In genomic region chr17:24488662-24489264, GRCm38 (mm10) we compare ENCODE assay signal across 8 mouse cellular contexts. TPM values are rescaled to one million over a fixed set of nuclear protein-coding genes. Genes with fewer than 3 reads are reported as not detected.
A peak's percentile ranks its signal among the peaks of the same experiment; 100 is the strongest.
DNase-seq lines count a peak whose midpoint lies in the region; ATAC-seq lines count a peak whose summit lies in the region.

No protein-coding gene starts in this region.

- H3K9me3 ChIP-seq in embryonic facial prominence, embryonic 14.5 days (ENCODE audit: control insufficient read depth, low read length) = no peaks in the 10 kb centered on the region
- H3K9me3 ChIP-seq in hindbrain, embryonic 16.5 days (ENCODE audit: control insufficient read depth, low read length) = no peaks in the 10 kb centered on the region
- no peaks in the 10 kb centered on the region for H3K9me3 ChIP-seq in stomach, embryonic 14.5 days (ENCODE audit: control insufficient read depth, low read depth, low read length)

- H3K27ac ChIP-seq in embryonic facial prominence, embryonic 14.5 days (replicated peaks; ENCODE audit: low read depth, low read length) = peak overlapping the region; percentile 61; the same call in 1 of the 2 replicates
- peak overlapping the region; percentile 94 for H3K27ac ChIP-seq in hindbrain, embryonic 16.5 days (ENCODE audit: low read depth, low read length)
- H3K27ac ChIP-seq in stomach, embryonic 14.5 days (ENCODE audit: low read length) = 0 out of 2 replicates have a peak overlapping the region, but pooled peaks have one; percentile 33

- H3K4me1 ChIP-seq in embryonic facial prominence, embryonic 14.5 days (ENCODE audit: control insufficient read depth, insufficient read depth, low read length) = peaks cover 4% of the 10 kb centered on the region; the same call in 1 of the 2 replicates
- peaks cover 29% of the 10 kb centered on the region for H3K4me1 ChIP-seq in hindbrain, embryonic 16.5 days (ENCODE audit: control insufficient read depth, insufficient read depth, low read depth, low read length)
- H3K4me1 ChIP-seq in stomach, embryonic 14.5 days (ENCODE audit: control insufficient read depth, insufficient read depth, low read length) = peaks cover 15% of the 10 kb centered on the region

- H3K4me2 ChIP-seq in embryonic facial prominence, embryonic 14.5 days (ENCODE audit: low read depth, low read length) = peak overlapping the region; percentile 96
- peak overlapping the region; percentile 83 for H3K4me2 ChIP-seq in hindbrain, embryonic 16.5 days (ENCODE audit: low read length)
- H3K4me2 ChIP-seq in stomach, embryonic 14.5 days (replicated peaks; ENCODE audit: low read depth, low read length) = peak overlapping the region; percentile 99

- peak; percentile 41 to 60 for DNase-seq in left cerebral cortex, adult 18-20 months (ENCODE audit: low spot score in 2 of 2)
- DNase-seq in left cerebral cortex, adult 9 months (ENCODE audit: low spot score in 2 of 2) = no peak
- DNase-seq in adrenal gland, postnatal 25 days = peak; percentile 54
- DNase-seq in embryonic facial prominence, embryonic 14.5 days (ENCODE audit: low spot score) = peak; percentile 35
- peak; percentile 32 for DNase-seq in lung, postnatal 10 days
- DNase-seq in gastrocnemius, postnatal 25 days = no peak

- 0% methylated on average over 8 of the region's 81 CpGs for WGBS in embryonic facial prominence, embryonic 14.5 days
- WGBS in hindbrain, embryonic 16.5 days = under 1% methylated on average over 48 of the region's 81 CpGs
- WGBS in stomach, embryonic 14.5 days = under 1% methylated on average over 65 of the region's 81 CpGs

- H3K36me3 ChIP-seq in embryonic facial prominence, embryonic 14.5 days (ENCODE audit: control insufficient read depth, insufficient read depth, low read length) = no peaks in the 10 kb centered on the region
- H3K36me3 ChIP-seq in hindbrain, embryonic 16.5 days (ENCODE audit: control insufficient read depth, insufficient read depth, low read length) = no peaks in the 10 kb centered on the region
- H3K36me3 ChIP-seq in stomach, embryonic 14.5 days (ENCODE audit: control insufficient read depth, insufficient read depth, low read length) = no peaks in the 10 kb centered on the region

- peak; percentile 76 for ATAC-seq in embryonic facial prominence, embryonic 14.5 days (ENCODE audit: low read depth)
- ATAC-seq in hindbrain, embryonic 16.5 days = peak; percentile 76
- ATAC-seq in stomach, embryonic 14.5 days (ENCODE audit: insufficient number of reproducible peaks, insufficient read depth, low FRiP score, low read depth) = peak; percentile 70

- peak overlapping the region; percentile 74 for H3K4me3 ChIP-seq in embryonic facial prominence, embryonic 14.5 days (ENCODE audit: low read depth, low read length)
- H3K4me3 ChIP-seq in hindbrain, embryonic 16.5 days (ENCODE audit: low read length) = peak overlapping the region; percentile 69
- H3K4me3 ChIP-seq in stomach, embryonic 14.5 days (ENCODE audit: low read depth, low read length) = peak overlapping the region; percentile 79

- H3K9ac ChIP-seq in embryonic facial prominence, embryonic 14.5 days (ENCODE audit: low read depth, low read length) = peak overlapping the region; percentile 80
- H3K9ac ChIP-seq in hindbrain, embryonic 16.5 days (ENCODE audit: low read depth, low read length) = peak overlapping the region; percentile 84
- H3K9ac ChIP-seq in stomach, embryonic 14.5 days (replicated peaks; ENCODE audit: low read depth, low read length) = peak overlapping the region; percentile 51

- H3K27me3 ChIP-seq in embryonic facial prominence, embryonic 14.5 days (replicated peaks; ENCODE audit: control insufficient read depth, insufficient read depth, low read length) = peaks cover 26% of the 10 kb centered on the region
- no peaks in the 10 kb centered on the region for H3K27me3 ChIP-seq in hindbrain, embryonic 16.5 days (replicated peaks; ENCODE audit: control insufficient read depth, insufficient read depth, low read length)
- no peaks in the 10 kb centered on the region for H3K27me3 ChIP-seq in stomach, embryonic 14.5 days (ENCODE audit: control insufficient read depth, insufficient read depth, low read length)

RNA-seq across cellular contexts. Expression of gene Caskin1, which starts 0.4 kb away (rescaled TPM):
- total RNA-seq in left cerebral cortex, adult 18-20 months (2021) = 100 to 1,000 TPM; 123 to 129 TPM
- 26.2 and 60.8 TPM in 2 replicates for total RNA-seq in adrenal gland, postnatal 25 days (2021)
- 2.9 and 3.7 TPM in 2 replicates for polyA plus RNA-seq in embryonic facial prominence, embryonic 14.5 days (2014; fragmentation: Nextera tagmentation; extraction: Ambion mirVana)
- 43.6 and 44.6 TPM in 2 replicates for polyA plus RNA-seq in hindbrain, embryonic 16.5 days (2015; fragmentation: Nextera tagmentation; extraction: Ambion mirVana)
- 2.7 and 3.8 TPM in 2 replicates for polyA plus RNA-seq in stomach, embryonic 14.5 days (2014; fragmentation: Nextera tagmentation; extraction: Ambion mirVana)
- total RNA-seq in gastrocnemius, postnatal 25 days (2021) = under 1 TPM; 0.10 to 0.11 TPM

RNA-seq across cellular contexts. Expression of gene Mlst8, which starts 9.9 kb away (rescaled TPM):
- 10 to 100 TPM; 34.9 to 35.3 TPM for total RNA-seq in left cerebral cortex, adult 18-20 months (2021)
- total RNA-seq in adrenal gland, postnatal 25 days (2021) = 29.7 and 37.3 TPM in 2 replicates
- 21.7 and 23.7 TPM in 2 replicates for polyA plus RNA-seq in embryonic facial prominence, embryonic 14.5 days (2014; fragmentation: Nextera tagmentation; extraction: Ambion mirVana)
- 36.2 and 39.3 TPM in 2 replicates for polyA plus RNA-seq in hindbrain, embryonic 16.5 days (2015; fragmentation: Nextera tagmentation; extraction: Ambion mirVana)
- polyA plus RNA-seq in stomach, embryonic 14.5 days (2014; fragmentation: Nextera tagmentation; extraction: Ambion mirVana) = 39.7 and 46.2 TPM in 2 replicates
- 10 to 100 TPM; 10.5 to 11.7 TPM for total RNA-seq in gastrocnemius, postnatal 25 days (2021)

RNA-seq across cellular contexts. Expression of gene Bricd5, which starts 15.1 kb away (rescaled TPM):
- 1 to 10 TPM; 2.0 to 2.1 TPM for total RNA-seq in left cerebral cortex, adult 18-20 months (2021)
- 0.85 and 0.95 TPM in 2 replicates for total RNA-seq in adrenal gland, postnatal 25 days (2021)
- polyA plus RNA-seq in embryonic facial prominence, embryonic 14.5 days (2014; fragmentation: Nextera tagmentation; extraction: Ambion mirVana) = 1.5 and 2.0 TPM in 2 replicates
- 0.65 and 1.2 TPM in 2 replicates for polyA plus RNA-seq in hindbrain, embryonic 16.5 days (2015; fragmentation: Nextera tagmentation; extraction: Ambion mirVana)
- polyA plus RNA-seq in stomach, embryonic 14.5 days (2014; fragmentation: Nextera tagmentation; extraction: Ambion mirVana) = 0.56 TPM in 1 of 2 replicates, not detected in the other
- total RNA-seq in gastrocnemius, postnatal 25 days (2021) = not detected

RNA-seq across cellular contexts. Expression of gene Pgp, which starts 18.6 kb away (rescaled TPM):
- 10 to 100 TPM; 69.6 to 70.1 TPM for total RNA-seq in left cerebral cortex, adult 18-20 months (2021)
- 71.8 and 83.4 TPM in 2 replicates for total RNA-seq in adrenal gland, postnatal 25 days (2021)
- polyA plus RNA-seq in embryonic facial prominence, embryonic 14.5 days (2014; fragmentation: Nextera tagmentation; extraction: Ambion mirVana) = 57.7 and 58.5 TPM in 2 replicates
- 83.9 and 85.4 TPM in 2 replicates for polyA plus RNA-seq in hindbrain, embryonic 16.5 days (2015; fragmentation: Nextera tagmentation; extraction: Ambion mirVana)
- polyA plus RNA-seq in stomach, embryonic 14.5 days (2014; fragmentation: Nextera tagmentation; extraction: Ambion mirVana) = 51.7 and 57.0 TPM in 2 replicates
- total RNA-seq in gastrocnemius, postnatal 25 days (2021) = 10 to 100 TPM; 50.8 to 55.0 TPM

RNA-seq across cellular contexts. Expression of gene E4f1, which starts 18.6 kb away (rescaled TPM):
- 10 to 100 TPM; 32.5 to 34.3 TPM for total RNA-seq in left cerebral cortex, adult 18-20 months (2021)
- 21.7 and 33.7 TPM in 2 replicates for total RNA-seq in adrenal gland, postnatal 25 days (2021)
- polyA plus RNA-seq in embryonic facial prominence, embryonic 14.5 days (2014; fragmentation: Nextera tagmentation; extraction: Ambion mirVana) = 13.3 and 18.6 TPM in 2 replicates
- polyA plus RNA-seq in hindbrain, embryonic 16.5 days (2015; fragmentation: Nextera tagmentation; extraction: Ambion mirVana) = 42.3 and 43.5 TPM in 2 replicates
- 25.1 and 28.5 TPM in 2 replicates for polyA plus RNA-seq in stomach, embryonic 14.5 days (2014; fragmentation: Nextera tagmentation; extraction: Ambion mirVana)
- 10 to 100 TPM in 1 of 2 experiments, 1 to 10 TPM in 1; 9.4 to 10.2 TPM for total RNA-seq in gastrocnemius, postnatal 25 days (2021)

Comparison
In these comparisons a context has a peak if more than half of its experiments do, and no peak if none do; other contexts are left out.
1. DNase-seq: peak in left cerebral cortex, adult 18-20 months (2 of 2), adrenal gland, postnatal 25 days (single experiment), embryonic facial prominence, embryonic 14.5 days (single experiment) and lung, postnatal 10 days (single experiment); none in left cerebral cortex, adult 9 months (0 of 2) and gastrocnemius, postnatal 25 days (single experiment).
2. H3K27ac ChIP-seq: peak in every context shown above with its lines; median percentile 94 in hindbrain, embryonic 16.5 days; 61 in embryonic facial prominence, embryonic 14.5 days; 33 in stomach, embryonic 14.5 days.
3. RNA of gene Caskin1, which starts 0.4 kb away (total RNA-seq): 123 to 129 TPM in left cerebral cortex, adult 18-20 months and 26.2 to 60.8 TPM in adrenal gland, postnatal 25 days; 0.10 to 0.11 TPM in gastrocnemius, postnatal 25 days; every median in the first group is over 10 times any median in the second.
4. Peak in every context shown above with its lines, with median percentiles within 50 percentile points of each other: ATAC-seq, H3K4me2 ChIP-seq, H3K4me3 ChIP-seq and H3K9ac ChIP-seq.